Mouse (Mus musculus): ENCODE data around the gene Hsf5. TPM values are rescaled to one million over a fixed set of nuclear protein-coding genes. Genes with fewer than 3 reads are reported as not detected.

The Hsf5 gene
- total RNA-seq, 1 experiment from 2014 or later: not detected

Other genes with a start within 250 kb of the Hsf5 start
- gene Rad51c, start 212.2 kb upstream of the Hsf5 start, total RNA-seq (2017): 2.6 to 6.8 TPM (median 6.5 TPM) in 3 replicates
- gene Tex14, start 212.1 kb upstream of the Hsf5 start, total RNA-seq (2017): 3.7 to 4.4 TPM in 2 of 3 replicates, not detected in the other
- gene Gm11492, start 50.5 kb upstream of the Hsf5 start, total RNA-seq (2017): 1.5 TPM in 1 of 3 replicates, not detected in the others
- gene Sept4, start 48.3 kb upstream of the Hsf5 start, total RNA-seq (2017): 6.6 to 16.9 TPM (median 9.6 TPM) in 3 replicates
- 11.0 to 19.0 TPM (median 13.7 TPM) in 3 replicates for gene Mtmr4, start 25.0 kb upstream of the Hsf5 start, total RNA-seq (2017)
- gene Rnf43, start 45.6 kb downstream of the Hsf5 start, total RNA-seq (2017): 5.8 to 17.9 TPM (median 10.8 TPM) in 3 replicates
- gene Supt4a, start 120.4 kb downstream of the Hsf5 start, total RNA-seq (2017): 123 to 169 TPM (median 136 TPM) in 3 replicates
- gene Tspoap1, start 143.4 kb downstream of the Hsf5 start, total RNA-seq (2017): 4.3 to 7.3 TPM (median 5.4 TPM) in 3 replicates
- not detected in 3 replicates for gene Mpo, start 176.4 kb downstream of the Hsf5 start, total RNA-seq (2017)
- not detected in 3 replicates for gene Lpo, start 211.1 kb downstream of the Hsf5 start, total RNA-seq (2017)
- 6.1 to 6.8 TPM (median 6.5 TPM) in 3 replicates for gene Mks1, start 236.1 kb downstream of the Hsf5 start, total RNA-seq (2017)

Measured in monocyte, adult 5-6 weeks (primary cell).